Mouse (Mus musculus): ENCODE results near the gene Dtnbp1.

GRCm38 (mm10) chr13:44939326-44940035, 62.5 kb downstream of the Dtnbp1 start:
- TF ChIP-seq CTCF (conservative IDR thresholded peaks at IDR 0.05; ENCODE audit: low read length) (no peak), NANOG (IDR thresholded peaks at IDR 0.05; ENCODE audit: borderline replicate concordance, low read length) (no peak), POU5F1 (IDR thresholded peaks at IDR 0.05; ENCODE audit: borderline replicate concordance, low read length) (no peak)

Data from E14TG2a.4 (cell line).